Mouse (Mus musculus) mature B cell (primary cell): Measurements from ENCODE around the gene Rasl12.

ENCODE experiments used
- in situ Hi-C: fragments of 300-500 bp; cut with MboI; formaldehyde crosslinking; loops from 2 replicates; pipeline ENCODE4 v1.14.3; 2019

The Rasl12 gene

GRCm38 (mm10) chr9:65392638-65393364, 5.5 kb upstream of the Rasl12 start:
- in situ Hi-C loops = no loop called here

- in situ Hi-C loops = no loop called here
These were observed 4.7 kb upstream of the Rasl12 start for GRCm38 (mm10) chr9:65393606-65394005.

- in situ Hi-C loops = no loop called here
These were observed 3.9 kb upstream of the Rasl12 start for GRCm38 (mm10) chr9:65394360-65394759.

GRCm38 (mm10) chr9:65399934-65400333, 1.6 kb downstream of the Rasl12 start:
- in situ Hi-C loops = no loop called here

- in situ Hi-C loops = no loop called here
These were observed 6.3 kb downstream of the Rasl12 start for GRCm38 (mm10) chr9:65404331-65405183.

GRCm38 (mm10) chr9:65405184-65405449, 6.8 kb downstream of the Rasl12 start:
- in situ Hi-C loops = no loop called here

- in situ Hi-C loops = no loop called here
These were observed 9.0 kb downstream of the Rasl12 start for GRCm38 (mm10) chr9:65407327-65407726.

GRCm38 (mm10) chr9:65407861-65408260, 9.6 kb downstream of the Rasl12 start:
- in situ Hi-C loops = no loop called here

- in situ Hi-C loops = no loop called here
These were observed 10.6 kb downstream of the Rasl12 start for GRCm38 (mm10) chr9:65408871-65409295.

GRCm38 (mm10) chr9:65410378-65410777, 12.1 kb downstream of the Rasl12 start:
- in situ Hi-C loops = no loop called here

GRCm38 (mm10) chr9:65411326-65411725, 13.0 kb downstream of the Rasl12 start:
- in situ Hi-C loops = no loop called here

GRCm38 (mm10) chr9:65417738-65418137, 19.4 kb downstream of the Rasl12 start:
- in situ Hi-C loops = no loop called here

GRCm38 (mm10) chr9:65419633-65420032, 21.3 kb downstream of the Rasl12 start:
- in situ Hi-C loops = no loop called here

GRCm38 (mm10) chr9:65422760-65423501, 24.6 kb downstream of the Rasl12 start, which contains the start of gene Slc51b:
Gene Slc51b (minus strand): TSS chr9:65422955.
- in situ Hi-C loops = no loop called here

- in situ Hi-C loops = no loop called here
These were observed 26.1 kb downstream of the Rasl12 start for GRCm38 (mm10) chr9:65424393-65424792.

- in situ Hi-C loops = no loop called here
These were observed 29.2 kb downstream of the Rasl12 start for GRCm38 (mm10) chr9:65427511-65427910.

GRCm38 (mm10) chr9:65428003-65428402, 29.7 kb downstream of the Rasl12 start:
- in situ Hi-C loops = no loop called here

GRCm38 (mm10) chr9:65430401-65430800, 32.1 kb downstream of the Rasl12 start:
- in situ Hi-C loops = no loop called here

GRCm38 (mm10) chr9:65430921-65431320, 32.6 kb downstream of the Rasl12 start:
- in situ Hi-C loops = no loop called here

- in situ Hi-C loops = no loop called here
These were observed 33.9 kb downstream of the Rasl12 start for GRCm38 (mm10) chr9:65432236-65432635.

- in situ Hi-C loops = no loop called here
These were observed 35.8 kb downstream of the Rasl12 start for GRCm38 (mm10) chr9:65434140-65434539.

GRCm38 (mm10) chr9:65435211-65435610, 36.9 kb downstream of the Rasl12 start:
- in situ Hi-C loops = no loop called here
